Mouse (Mus musculus) kidney, adult 2 months (tissue): ENCODE data around the gene Pygl. TPM values are rescaled to one million over a fixed set of nuclear protein-coding genes. Genes with fewer than 3 reads are reported as not detected.

Experiments
- DNase-seq: peaks from one replicate; pipeline ENCODE4 v3.0.0; 2021
- H3K27ac ChIP-seq: fragments of 200-500 bp; 2 replicates; pipeline ENCODE4 v1.5.1; 2012; ENCODE audit warnings: low read depth, low read length, control low read depth, inconsistent platforms; ENCODE audit not compliant: insufficient read depth
- H3K27me3 ChIP-seq: fragments of 200-500 bp; replicated peaks from 2 replicates; pipeline ENCODE4 v1.6.1; 2012; ENCODE audit warnings: mild to moderate bottlenecking, moderate library complexity, low read length, inconsistent platforms; ENCODE audit not compliant: control insufficient read depth, insufficient read depth
- H3K36me3 ChIP-seq: fragments of 200-500 bp; 2 replicates; pipeline ENCODE4 v1.6.1; 2012; ENCODE audit warnings: mild to moderate bottlenecking, moderate library complexity, low read length, inconsistent platforms; ENCODE audit not compliant: control insufficient read depth, insufficient read depth
- H3K4me1 ChIP-seq: fragments of 200-500 bp; 2 replicates; pipeline ENCODE4 v1.6.1; 2011; ENCODE audit warnings: low read length; ENCODE audit not compliant: control insufficient read depth, insufficient read depth
- H3K4me3 ChIP-seq: fragments of 200-500 bp; 2 replicates; pipeline ENCODE4 v1.5.1; 2011; ENCODE audit warnings: mild to moderate bottlenecking, low read depth, low read length, control low read depth; ENCODE audit not compliant: insufficient read depth
- CTCF ChIP-seq: fragments of 200-500 bp; conservative IDR thresholded peaks from 2 replicates; pipeline ENCODE4 v1.5.1; 2011; ENCODE audit warnings: low read depth, mild to moderate bottlenecking, control low read depth, low read length, moderate library complexity, mixed read lengths; ENCODE audit not compliant: insufficient read depth, insufficient read length
- POLR2A ChIP-seq: fragments of 200-500 bp; IDR thresholded peaks from one replicate; pipeline ENCODE4 v1.6.1; 2011; ENCODE audit warnings: low read depth, low read length, control low read depth
- WGBS: fragments of 180-500 bp; shearing (Covaris S2); methylation state at CpG from one replicate; pipeline ENCODE4 v1.1.7; 2018; 5-methylcytosine and 5-hydroxymethylcytosine counted together
- polyA plus RNA-seq: library from polyadenylated mRNA; depleted of rRNA; stranded (reverse); fragments of >200 nt; gene quantifications from 2 replicates; pipeline ENCODE4 v1.2.3, GENCODE M21; 2012

Pygl gene
- polyA plus RNA-seq, 1 experiment, result 38.5 TPM

- no peak for DNase-seq
- peak overlapping the region; percentile 66 for H3K4me3 ChIP-seq
- no peaks in the 10 kb centered on the region for H3K36me3 ChIP-seq
- TF ChIP-seq CTCF (no peak), POLR2A (no peak)
- peak overlapping the region; percentile 30; the same call in 1 of the 2 replicates for H3K27ac ChIP-seq
- 27% methylated on average over 5 of the region's 5 CpGs for WGBS
- H3K27me3 ChIP-seq, result no peaks in the 10 kb centered on the region
- H3K4me1 ChIP-seq, result no peaks in the 10 kb centered on the region; the same call in 1 of the 2 replicates
Measured at GRCm38 (mm10) chr12:70226655-70227054, 4.6 kb downstream of the Pygl start.

- DNase-seq, result no peak
- H3K4me3 ChIP-seq, result no peak overlapping the region
- H3K36me3 ChIP-seq, result no peaks in the 10 kb centered on the region
- TF ChIP-seq CTCF, result no peak
- TF ChIP-seq POLR2A, result no peak
- H3K27me3 ChIP-seq, result no peaks in the 10 kb centered on the region
- H3K4me1 ChIP-seq, result no peaks in the 10 kb centered on the region; the same call in 1 of the 2 replicates
- 55% methylated on average over 4 of the region's 4 CpGs for WGBS
- H3K27ac ChIP-seq, result peak overlapping the region; percentile 87
Measured at GRCm38 (mm10) chr12:70223331-70223730, 8.0 kb downstream of the Pygl start.

- no peak for DNase-seq
- no peak overlapping the region for H3K27ac ChIP-seq
- H3K4me1 ChIP-seq, result no peaks in the 10 kb centered on the region; the same call in 1 of the 2 replicates
- no peaks in the 10 kb centered on the region for H3K27me3 ChIP-seq
- 82% methylated on average over 5 of the region's 5 CpGs for WGBS
- no peaks in the 10 kb centered on the region for H3K36me3 ChIP-seq
- no peak overlapping the region for H3K4me3 ChIP-seq
- TF ChIP-seq CTCF, result no peak
- no peak for TF ChIP-seq POLR2A
Measured at GRCm38 (mm10) chr12:70221425-70221824, 9.9 kb downstream of the Pygl start.

GRCm38 (mm10) chr12:70218795-70219540 is 12.3 kb downstream of the Pygl start:
- TF ChIP-seq CTCF (no peak), POLR2A (no peak)
- Histone ChIP-seq H3K4me1 (no peaks in the 10 kb centered on the region; the same call in 1 of the 2 replicates), H3K4me3 (no peak overlapping the region), H3K36me3 (no peaks in the 10 kb centered on the region), H3K27ac (no peak overlapping the region), H3K27me3 (no peaks in the 10 kb centered on the region)
- no peak for DNase-seq
- WGBS, result 60% methylated on average over 8 of the region's 8 CpGs

GRCm38 (mm10) chr12:70216229-70216800 is 15.0 kb downstream of the Pygl start:
- H3K4me3 ChIP-seq, result no peak overlapping the region
- H3K36me3 ChIP-seq, result no peaks in the 10 kb centered on the region
- H3K27ac ChIP-seq, result no peak overlapping the region
- no peak for TF ChIP-seq CTCF
- no peak for TF ChIP-seq POLR2A
- peak; percentile 27 for DNase-seq
- H3K4me1 ChIP-seq, result no peaks in the 10 kb centered on the region
- H3K27me3 ChIP-seq, result no peaks in the 10 kb centered on the region
- WGBS, result 64% methylated on average over 16 of the region's 16 CpGs

GRCm38 (mm10) chr12:70214281-70214680 is 17.0 kb downstream of the Pygl start:
- TF ChIP-seq CTCF (no peak), POLR2A (no peak)
- 54% methylated on average over 8 of the region's 8 CpGs for WGBS
- Histone ChIP-seq H3K27me3 (no peaks in the 10 kb centered on the region), H3K27ac (no peak overlapping the region), H3K4me3 (no peak overlapping the region), H3K36me3 (no peaks in the 10 kb centered on the region), H3K4me1 (no peaks in the 10 kb centered on the region)
- DNase-seq, result peak; percentile 19

- no peak overlapping the region for H3K4me3 ChIP-seq
- no peak for TF ChIP-seq CTCF
- no peak for TF ChIP-seq POLR2A
- H3K27ac ChIP-seq, result no peak overlapping the region
- WGBS, result 77% methylated on average over 6 of the region's 6 CpGs
- DNase-seq, result no peak
- H3K4me1 ChIP-seq, result no peaks in the 10 kb centered on the region
- H3K36me3 ChIP-seq, result no peaks in the 10 kb centered on the region
- no peaks in the 10 kb centered on the region for H3K27me3 ChIP-seq
Measured at GRCm38 (mm10) chr12:70213601-70214000, 17.7 kb downstream of the Pygl start.
